Mouse (Mus musculus): ENCODE measurements around the gene Wdr60. TPM values are rescaled to one million over a fixed set of nuclear protein-coding genes. Genes with fewer than 3 reads are reported as not detected.

Gene Wdr60
- 1.8 TPM for polyA plus RNA-seq (2017; shearing (Covaris generic))

GRCm38 (mm10) chr12:116262555-116263341 is at the start of gene Wdr60:
TSS of gene Wdr60 (minus strand) at chr12:116263022.

DNA sequence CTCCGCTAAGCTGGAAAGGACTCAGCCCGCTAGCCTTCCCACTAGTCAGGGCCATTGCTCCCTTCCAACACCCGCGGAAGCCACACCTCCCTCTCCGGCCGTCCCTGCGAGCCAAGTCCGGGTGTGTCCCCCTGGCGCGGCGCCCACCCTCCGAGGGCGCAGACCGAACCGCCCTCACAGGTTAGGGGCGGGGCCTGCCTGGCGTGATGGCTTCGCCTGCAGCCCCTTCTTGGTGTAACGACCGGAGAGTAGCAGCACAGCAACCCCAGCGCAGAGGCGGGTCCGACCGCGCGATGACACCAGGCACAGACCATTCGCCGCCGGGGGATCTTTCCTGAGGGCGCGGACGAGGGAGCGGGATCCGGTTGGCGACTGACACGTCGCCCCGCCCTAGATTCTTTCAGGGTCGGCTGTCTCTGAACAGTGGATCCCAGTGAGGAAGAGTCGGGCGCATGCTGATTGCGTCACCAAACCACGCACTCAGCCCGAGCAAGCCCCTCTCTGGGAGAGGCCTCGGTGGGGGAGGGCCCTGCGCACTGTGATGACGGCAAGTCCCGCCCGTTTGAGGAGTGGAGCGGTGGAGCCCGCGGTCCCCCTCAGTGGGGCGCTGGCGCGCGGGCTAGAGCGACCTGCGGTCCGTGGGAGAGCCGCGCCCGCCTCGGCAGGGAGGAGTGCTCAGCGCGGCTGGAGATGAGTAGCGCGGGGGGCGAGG is 18.0 kb upstream of the Wdr60 start, which contains the start of gene Esyt2:
TSS of gene Esyt2 (plus strand) at position 544 of the 712 bp plus-strand sequence.

GRCm38 (mm10) chr12:116275086-116275485 is 12.3 kb upstream of the Wdr60 start, which contains the start of gene Gm11027:
TSS of gene Gm11027 (plus strand) at chr12:116275386.

Other genes with a start within 250 kb of the Wdr60 start
- 43.2 TPM for gene Zfp386, start 215.3 kb downstream of the Wdr60 start, polyA plus RNA-seq (2017; shearing (Covaris generic))
- gene Vipr2, start 185.3 kb downstream of the Wdr60 start, polyA plus RNA-seq (2017; shearing (Covaris generic)), result 0.22 TPM
- not detected for gene Gm11027, start 12.4 kb upstream of the Wdr60 start, polyA plus RNA-seq (2017; shearing (Covaris generic))
- gene Esyt2, start 18.2 kb upstream of the Wdr60 start, polyA plus RNA-seq (2017; shearing (Covaris generic)), result 39.8 TPM
- 14.3 TPM for gene Ncapg2, start 142.4 kb upstream of the Wdr60 start, polyA plus RNA-seq (2017; shearing (Covaris generic))
- not detected for gene Ptprn2, start 222.7 kb upstream of the Wdr60 start, polyA plus RNA-seq (2017; shearing (Covaris generic))

Data from activated CD4-positive, CD25-positive, alpha-beta regulatory T cell, adult 9 weeks (primary cell).